Mouse (Mus musculus) cortical plate, adult 2 months (tissue): ENCODE measurements around the gene Trak1. TPM values are rescaled to one million over a fixed set of nuclear protein-coding genes. Genes with fewer than 3 reads are reported as not detected.

ENCODE experiments used
- H3K27ac ChIP-seq: fragments of 200-500 bp; 2 replicates; pipeline ENCODE4 v1.5.1; 2012; ENCODE audit warnings: low read length, control low read depth, inconsistent platforms; ENCODE audit not compliant: insufficient read depth
- H3K4me1 ChIP-seq: fragments of 200-500 bp; 2 replicates; pipeline ENCODE4 v1.6.1; 2011; ENCODE audit warnings: low read length; ENCODE audit not compliant: control insufficient read depth, insufficient read depth
- H3K4me3 ChIP-seq: fragments of 200-500 bp; 2 replicates; pipeline ENCODE4 v1.5.1; 2011; ENCODE audit warnings: mild to moderate bottlenecking, low read length, control low read depth; ENCODE audit not compliant: insufficient read depth
- CTCF ChIP-seq: fragments of 200-500 bp; IDR thresholded peaks from 2 replicates; pipeline ENCODE4 v1.5.1; 2011; ENCODE audit warnings: mild to moderate bottlenecking, control low read depth, low read length; ENCODE audit not compliant: insufficient read depth; ENCODE audit errors: extremely low read depth
- POLR2A ChIP-seq: fragments of 200-500 bp; IDR thresholded peaks from 2 replicates; pipeline ENCODE4 v1.6.1; 2011; ENCODE audit warnings: mild to moderate bottlenecking, low read length, control low read depth; ENCODE audit not compliant: insufficient read depth; ENCODE audit errors: extremely low read depth
- polyA plus RNA-seq: library from polyadenylated mRNA; depleted of rRNA; stranded (reverse); fragments of >200 nt; gene quantifications from 2 replicates; pipeline ENCODE4 v1.2.3, GENCODE M21; 2012

Trak1 gene
- polyA plus RNA-seq, 1 experiment: 139 TPM

- H3K4me1 ChIP-seq: peaks cover 9% of the 10 kb centered on the region
- no peak for TF ChIP-seq CTCF
- no peak for TF ChIP-seq POLR2A
- H3K4me3 ChIP-seq: no peak overlapping the region
- H3K27ac ChIP-seq: no peak overlapping the region
Measured at GRCm38 (mm10) chr9:121330065-121330464, 32.8 kb downstream of the Trak1 start.

- Histone ChIP-seq H3K27ac (no peak overlapping the region), H3K4me1 (peaks cover 9% of the 10 kb centered on the region), H3K4me3 (no peak overlapping the region)
- TF ChIP-seq POLR2A (no peak), CTCF (no peak)
Measured at GRCm38 (mm10) chr9:121331438-121331837, 34.1 kb downstream of the Trak1 start.

GRCm38 (mm10) chr9:121331878-121332630, 34.8 kb downstream of the Trak1 start:
- TF ChIP-seq POLR2A (no peak), CTCF (no peak)
- Histone ChIP-seq H3K4me1 (peaks cover 9% of the 10 kb centered on the region), H3K27ac (peak overlapping the region; percentile 63; the same call in 1 of the 2 replicates), H3K4me3 (no peak overlapping the region)

GRCm38 (mm10) chr9:121333559-121333958, 36.3 kb downstream of the Trak1 start:
- no peak for TF ChIP-seq CTCF
- TF ChIP-seq POLR2A: no peak
- H3K27ac ChIP-seq: no peak overlapping the region
- H3K4me3 ChIP-seq: no peak overlapping the region
- H3K4me1 ChIP-seq: peaks cover 10% of the 10 kb centered on the region

GRCm38 (mm10) chr9:121334311-121334851, 37.1 kb downstream of the Trak1 start:
- H3K4me1 ChIP-seq: peaks cover 10% of the 10 kb centered on the region
- no peak overlapping the region for H3K27ac ChIP-seq
- no peak overlapping the region for H3K4me3 ChIP-seq
- TF ChIP-seq POLR2A (no peak), CTCF (no peak)

GRCm38 (mm10) chr9:121335568-121335967, 38.3 kb downstream of the Trak1 start:
- Histone ChIP-seq H3K4me3 (no peak overlapping the region), H3K4me1 (peaks cover 10% of the 10 kb centered on the region), H3K27ac (no peak overlapping the region)
- TF ChIP-seq CTCF: no peak
- no peak for TF ChIP-seq POLR2A

GRCm38 (mm10) chr9:121336324-121336946, 39.1 kb downstream of the Trak1 start:
- no peak overlapping the region; the same call in 1 of the 2 replicates for H3K27ac ChIP-seq
- no peak overlapping the region for H3K4me3 ChIP-seq
- peaks cover 8% of the 10 kb centered on the region for H3K4me1 ChIP-seq
- no peak for TF ChIP-seq CTCF
- TF ChIP-seq POLR2A: no peak

- TF ChIP-seq CTCF (no peak), POLR2A (no peak)
- H3K27ac ChIP-seq: peak overlapping the region; percentile 28; the same call in 1 of the 2 replicates
Measured at GRCm38 (mm10) chr9:121337216-121337937, 40.1 kb downstream of the Trak1 start.

GRCm38 (mm10) chr9:121337938-121338289, 40.6 kb downstream of the Trak1 start:
- H3K4me3 ChIP-seq: no peak overlapping the region
- no peak overlapping the region for H3K27ac ChIP-seq
- peaks cover 3% of the 10 kb centered on the region; the same call in 1 of the 2 replicates for H3K4me1 ChIP-seq
- TF ChIP-seq POLR2A (no peak), CTCF (no peak)

More at GRCm38 (mm10) chr9:121337216-121337937, 40.1 kb downstream of the Trak1 start:
- no peak overlapping the region for H3K4me3 ChIP-seq
- peaks cover 3% of the 10 kb centered on the region; the same call in 1 of the 2 replicates for H3K4me1 ChIP-seq

GRCm38 (mm10) chr9:121341832-121342231, 44.5 kb downstream of the Trak1 start:
- H3K27ac ChIP-seq: no peak overlapping the region
- H3K4me1 ChIP-seq: peaks cover 5% of the 10 kb centered on the region
- no peak overlapping the region for H3K4me3 ChIP-seq
- TF ChIP-seq POLR2A (no peak), CTCF (no peak)
